Mouse (Mus musculus): Measurements from ENCODE around the gene Slc25a29. TPM values are rescaled to one million over a fixed set of nuclear protein-coding genes. Genes with fewer than 3 reads are reported as not detected.

Gene Slc25a29
- polyA plus RNA-seq, 1 experiment = 1.2 TPM

GRCm38 (mm10) chr12:108794078-108794711 is 41.5 kb downstream of the Slc25a29 start:
- 0 out of 2 replicates have a peak, but pooled peaks cover 2% of the 10 kb centered on the region for H3K4me1 ChIP-seq (ENCODE audit: control insufficient read depth, insufficient read depth, insufficient read length, low read length)
- H3K27ac ChIP-seq (replicated peaks; ENCODE audit: low read depth, low read length) = peak overlapping the region; percentile 88
- peak overlapping the region; percentile 98 for H3K4me3 ChIP-seq (ENCODE audit: insufficient read depth, low read depth, low read length)

DNA sequence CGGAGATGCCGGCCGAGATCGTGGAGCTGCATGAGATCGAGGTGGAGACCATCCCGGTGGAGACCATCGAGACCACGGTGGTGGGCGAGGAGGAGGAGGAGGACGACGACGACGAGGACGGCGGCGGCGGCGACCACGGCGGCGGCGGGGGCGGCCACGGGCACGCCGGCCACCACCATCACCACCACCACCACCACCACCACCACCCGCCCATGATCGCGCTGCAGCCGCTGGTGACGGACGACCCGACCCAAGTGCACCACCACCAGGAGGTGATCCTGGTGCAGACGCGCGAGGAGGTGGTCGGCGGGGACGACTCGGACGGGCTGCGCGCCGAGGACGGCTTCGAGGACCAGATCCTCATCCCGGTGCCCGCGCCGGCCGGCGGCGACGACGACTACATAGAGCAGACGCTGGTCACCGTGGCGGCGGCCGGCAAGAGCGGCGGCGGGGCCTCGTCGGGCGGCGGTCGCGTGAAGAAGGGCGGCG is 42.2 kb downstream of the Slc25a29 start:
- peak overlapping the region; percentile 98 for H3K4me3 ChIP-seq (ENCODE audit: insufficient read depth, low read depth, low read length)
- H3K4me1 ChIP-seq (ENCODE audit: control insufficient read depth, insufficient read depth, insufficient read length, low read length) = 0 out of 2 replicates have a peak, but pooled peaks cover 2% of the 10 kb centered on the region
- peak overlapping the region; percentile 87 for H3K27ac ChIP-seq (replicated peaks; ENCODE audit: low read depth, low read length)

GRCm38 (mm10) chr12:108792546-108793452 is 42.9 kb downstream of the Slc25a29 start, which contains the start of gene Yy1:
Gene Yy1 (plus strand): TSS chr12:108792973.
- 0 out of 2 replicates have a peak, but pooled peaks cover 2% of the 10 kb centered on the region for H3K4me1 ChIP-seq (ENCODE audit: control insufficient read depth, insufficient read depth, insufficient read length, low read length)
- H3K27ac ChIP-seq (replicated peaks; ENCODE audit: low read depth, low read length) = peak within 1 kb of the TSS; percentile 96
- peak within 1 kb of the TSS; percentile 98 for H3K4me3 ChIP-seq (ENCODE audit: insufficient read depth, low read depth, low read length)

GRCm38 (mm10) chr12:108792152-108792545 is 43.5 kb downstream of the Slc25a29 start:
- H3K27ac ChIP-seq (replicated peaks; ENCODE audit: low read depth, low read length) = peak overlapping the region; percentile 89
- 0 out of 2 replicates have a peak, but pooled peaks cover 2% of the 10 kb centered on the region for H3K4me1 ChIP-seq (ENCODE audit: control insufficient read depth, insufficient read depth, insufficient read length, low read length)
- H3K4me3 ChIP-seq (ENCODE audit: insufficient read depth, low read depth, low read length) = peak overlapping the region; percentile 88

- no peak overlapping the region for H3K27ac ChIP-seq (replicated peaks; ENCODE audit: low read depth, low read length)
- no peaks in the 10 kb centered on the region for H3K4me1 ChIP-seq (ENCODE audit: control insufficient read depth, insufficient read depth, insufficient read length, low read length)
- H3K4me3 ChIP-seq (ENCODE audit: insufficient read depth, low read depth, low read length) = no peak overlapping the region
Observed at GRCm38 (mm10) chr12:108787329-108787728, 48.4 kb downstream of the Slc25a29 start.

DNA sequence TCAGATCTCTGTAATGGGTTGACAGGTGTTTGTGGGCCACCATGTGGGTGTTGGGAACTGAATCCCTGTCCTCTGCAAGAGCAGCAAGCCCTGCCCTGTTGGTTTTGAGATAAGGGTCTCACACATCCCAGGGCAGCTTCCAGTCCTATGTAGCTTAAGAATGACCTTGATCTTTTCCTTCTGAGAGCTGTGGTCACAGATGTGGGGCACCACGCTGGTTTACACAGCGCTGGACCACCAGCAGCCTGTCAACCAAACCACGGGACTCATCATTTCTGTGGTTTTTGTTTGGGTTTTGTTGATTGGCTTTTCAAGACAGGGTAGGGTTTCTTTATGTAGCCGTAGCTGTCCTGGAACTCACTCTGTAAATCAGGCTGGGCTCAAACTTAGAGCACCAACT is 50.5 kb downstream of the Slc25a29 start:
- no peaks in the 10 kb centered on the region for H3K4me1 ChIP-seq (ENCODE audit: control insufficient read depth, insufficient read depth, insufficient read length, low read length)
- no peak overlapping the region for H3K4me3 ChIP-seq (ENCODE audit: insufficient read depth, low read depth, low read length)
- H3K27ac ChIP-seq (replicated peaks; ENCODE audit: low read depth, low read length) = no peak overlapping the region

GRCm38 (mm10) chr12:108780108-108780877 is 55.4 kb downstream of the Slc25a29 start:
- Histone ChIP-seq H3K27ac (replicated peaks; ENCODE audit: low read depth, low read length) (no peak overlapping the region), H3K4me3 (ENCODE audit: insufficient read depth, low read depth, low read length) (no peak overlapping the region), H3K4me1 (ENCODE audit: control insufficient read depth, insufficient read depth, insufficient read length, low read length) (no peaks in the 10 kb centered on the region)

Other genes with a start within 250 kb of the Slc25a29 start
- not detected in 2 replicates for gene Degs2, start 133.6 kb downstream of the Slc25a29 start, polyA plus RNA-seq (2012; ENCODE audit: insufficient read depth, insufficient read length, missing spikeins)
- 27.6 and 29.0 TPM in 2 replicates for gene Yy1, start 42.9 kb downstream of the Slc25a29 start, polyA plus RNA-seq (2012; ENCODE audit: insufficient read depth, insufficient read length, missing spikeins)
- gene Slc25a47, start 163 bp upstream of the Slc25a29 start, polyA plus RNA-seq (2012; ENCODE audit: insufficient read depth, insufficient read length, missing spikeins) = 3.3 and 5.6 TPM in 2 replicates
- 1.9 and 2.4 TPM in 2 replicates for gene Wdr25, start 57.7 kb upstream of the Slc25a29 start, polyA plus RNA-seq (2012; ENCODE audit: insufficient read depth, insufficient read length, missing spikeins)
- gene Wars, start 58.3 kb upstream of the Slc25a29 start, polyA plus RNA-seq (2012; ENCODE audit: insufficient read depth, insufficient read length, missing spikeins) = 26.0 and 32.0 TPM in 2 replicates
- gene Begain, start 232.3 kb upstream of the Slc25a29 start, polyA plus RNA-seq (2012; ENCODE audit: insufficient read depth, insufficient read length, missing spikeins) = 0.40 TPM in 1 of 2 replicates, not detected in the other

All from brown adipose tissue, adult 24 weeks (tissue).